Mouse (Mus musculus) T-cell, adult 66 days (primary cell): ENCODE results near the gene Pcif1. TPM values are rescaled to one million over a fixed set of nuclear protein-coding genes. Genes with fewer than 3 reads are reported as not detected.

Experiments used
- total RNA-seq, 2 experiments: library from RNA; stranded (reverse); gene quantifications; 3 replicates in 1 of 2; 4 replicates in 1 of 2; pipeline ENCODE4 v1.2.4; 2023

The Pcif1 gene
- 100 to 1,000 TPM in 1 of 2 experiments, 10 to 100 TPM in 1; 83.5 to 104 TPM for total RNA-seq

GRCm38 (mm10) chr2:164879228-164879567, at the start of gene Pcif1:
TSS of gene Pcif1 (plus strand) at chr2:164879304.

GRCm38 (mm10) chr2:164832748-164833301, 46.3 kb upstream of the Pcif1 start, which contains the start of gene Ctsa:
TSS of gene Ctsa (plus strand) at chr2:164832873.

DNA sequence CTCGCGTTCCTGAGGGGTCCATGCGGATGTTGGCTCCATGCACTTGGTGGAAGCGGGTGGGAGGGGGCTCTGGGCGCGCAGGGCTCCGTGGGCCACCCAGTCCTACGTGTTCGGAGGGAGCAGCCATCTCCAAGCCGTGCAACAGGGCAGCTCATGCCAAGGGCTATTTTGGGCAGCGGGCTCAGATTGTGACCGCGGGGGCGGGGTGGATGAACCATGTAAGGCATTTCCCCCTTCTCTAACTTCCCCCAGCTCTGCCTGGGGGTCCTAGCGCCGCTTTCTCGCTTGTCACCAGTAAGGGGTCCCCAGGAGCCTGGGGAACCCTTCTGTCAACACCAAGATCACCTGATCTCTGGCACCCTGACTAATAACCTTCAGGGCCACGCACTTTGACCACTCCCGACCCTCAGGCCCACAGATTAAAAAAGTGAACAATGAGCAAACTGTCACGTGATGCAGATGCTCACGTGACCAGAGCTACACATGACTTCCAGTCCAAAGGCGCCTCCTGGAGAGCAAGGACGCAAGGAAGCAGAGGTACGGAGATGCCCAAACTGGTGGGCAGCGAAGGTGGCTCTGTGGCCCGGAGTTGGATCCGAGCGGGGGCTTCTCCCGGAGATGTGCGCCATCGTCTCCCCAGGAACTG, 45.7 kb upstream of the Pcif1 start, which contains the start of gene Neurl2:
TSS of gene Neurl2 (minus strand) at position 143 of the 646 bp plus-strand sequence.

GRCm38 (mm10) chr2:164857101-164857821, 21.8 kb upstream of the Pcif1 start, which contains the start of gene Pltp:
TSS of gene Pltp (minus strand) at chr2:164857711.

DNA sequence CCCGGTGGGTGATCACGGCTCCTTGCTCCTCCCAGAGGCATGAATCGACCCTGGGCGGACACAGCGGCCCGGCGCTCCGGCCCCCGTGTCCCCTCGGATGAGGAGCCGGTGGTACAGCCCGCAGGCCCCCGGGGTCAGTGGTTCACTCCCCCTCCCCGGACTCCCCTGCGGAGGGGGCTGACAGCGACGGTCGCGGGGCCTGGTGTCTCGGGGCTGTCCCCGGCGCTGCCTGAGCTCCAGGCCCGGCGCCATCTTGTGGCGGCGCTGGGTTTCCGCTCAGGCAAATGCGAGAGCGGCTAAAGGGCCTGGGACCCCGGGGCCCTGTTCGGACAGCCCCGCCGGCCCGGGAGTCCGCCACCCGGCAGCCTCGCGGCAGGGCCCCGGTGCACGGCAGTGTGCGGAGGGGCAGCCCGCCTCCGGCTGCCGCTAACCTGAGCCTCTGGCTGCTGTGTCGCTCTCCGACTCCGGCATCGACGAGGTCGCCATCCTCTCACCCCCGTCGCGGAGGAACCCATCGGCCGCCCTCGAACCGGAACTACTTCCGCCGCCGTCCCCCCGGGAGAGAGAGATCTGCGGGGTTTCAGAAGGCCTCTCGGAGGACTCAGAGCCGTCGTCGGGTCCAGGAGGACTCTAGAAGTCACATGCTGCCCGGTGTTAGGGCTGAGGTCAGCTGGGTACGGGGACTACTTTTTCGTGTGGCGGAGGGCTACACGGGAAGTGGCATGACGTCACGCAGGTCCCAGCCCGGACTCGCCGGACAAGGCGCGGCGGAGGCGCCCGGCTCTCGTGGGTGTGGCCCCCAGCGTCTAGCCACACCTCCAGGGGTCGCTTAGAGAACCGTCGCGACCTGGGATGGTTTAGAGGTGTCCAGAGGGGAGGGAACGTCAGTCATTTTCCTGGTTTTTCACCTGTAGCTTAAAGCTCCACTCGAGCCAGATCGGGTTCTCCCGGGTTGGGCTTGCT, 32.3 kb downstream of the Pcif1 start, which contains the start of gene Zfp335:
TSS of gene Zfp335 (minus strand) at position 672 of the 963 bp plus-strand sequence.

DNA sequence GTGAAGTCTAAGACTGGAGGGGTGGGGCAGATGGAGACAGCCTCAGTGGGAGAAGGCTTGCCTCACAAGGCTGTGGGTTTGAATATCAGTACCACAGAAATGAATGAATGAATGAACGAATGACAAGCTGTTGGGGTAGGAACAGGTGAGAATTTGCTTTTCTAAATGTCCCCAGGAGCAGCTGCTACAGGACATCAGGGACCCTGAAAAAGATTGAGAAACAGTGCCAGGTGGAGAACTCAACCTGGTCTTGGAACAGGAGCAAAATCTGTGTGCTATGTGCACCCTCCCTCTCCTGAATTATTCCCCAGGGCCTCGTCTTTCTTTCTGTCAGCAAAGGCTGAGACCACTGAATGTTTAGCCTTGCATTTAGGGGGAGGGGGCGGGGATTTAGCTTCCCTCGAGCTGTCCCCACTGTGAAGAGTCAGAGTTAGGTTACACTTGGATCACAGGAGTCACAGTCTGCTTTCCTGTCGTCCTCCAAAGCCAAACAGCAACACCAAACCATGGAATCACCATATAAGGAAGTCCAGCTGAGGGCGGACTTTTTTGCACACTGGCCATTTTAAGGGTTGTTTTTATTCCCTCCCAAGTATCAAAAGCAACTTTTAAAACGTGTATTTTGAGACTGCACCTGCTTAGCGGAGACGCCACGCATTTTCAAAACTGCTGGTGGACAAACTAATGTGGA, 61.2 kb downstream of the Pcif1 start, which contains the start of gene Mmp9:
TSS of gene Mmp9 (plus strand) at position 641 of the 691 bp plus-strand sequence.

Other genes starting within 250 kb of the Pcif1 start
- not detected for gene Wfdc16, start 240.5 kb upstream of the Pcif1 start, total RNA-seq
- gene Wfdc10, start 223.3 kb upstream of the Pcif1 start, total RNA-seq = not detected
- not detected for gene Wfdc9, start 222.7 kb upstream of the Pcif1 start, total RNA-seq
- gene Wfdc11, start 205.2 kb upstream of the Pcif1 start, total RNA-seq = not detected
- gene Wfdc13, start 194.2 kb upstream of the Pcif1 start, total RNA-seq = not detected
- not detected for gene Spint4, start 180.8 kb upstream of the Pcif1 start, total RNA-seq
- gene Spint5, start 164.0 kb upstream of the Pcif1 start, total RNA-seq = not detected
- gene Wfdc3, start 133.4 kb upstream of the Pcif1 start, total RNA-seq = under 1 TPM in 1 of 2 experiments, not detected in 1; 0.36 TPM
- 10 to 100 TPM; 41.7 to 46.9 TPM for gene Dnttip1, start 133.3 kb upstream of the Pcif1 start, total RNA-seq
- 1 to 10 TPM; 2.9 to 9.5 TPM for gene Ube2c, start 109.4 kb upstream of the Pcif1 start, total RNA-seq
- not detected for gene Tnnc2, start 99.3 kb upstream of the Pcif1 start, total RNA-seq
- under 1 TPM; 0.33 to 0.96 TPM for gene Snx21, start 93.5 kb upstream of the Pcif1 start, total RNA-seq
- gene Acot8, start 74.4 kb upstream of the Pcif1 start, total RNA-seq = 10 to 100 TPM; 51.6 to 59.8 TPM
- gene Zswim3, start 74.2 kb upstream of the Pcif1 start, total RNA-seq = 1 to 10 TPM; 3.4 to 3.6 TPM
- 10 to 100 TPM; 11.1 to 11.2 TPM for gene Zswim1, start 56.6 kb upstream of the Pcif1 start, total RNA-seq
- not detected for gene Spata25, start 50.8 kb upstream of the Pcif1 start, total RNA-seq
- 100 to 1,000 TPM; 118 to 128 TPM for gene Ctsa, start 46.4 kb upstream of the Pcif1 start, total RNA-seq
- gene Neurl2, start 45.8 kb upstream of the Pcif1 start, total RNA-seq = 1 to 10 TPM; 1.1 to 1.7 TPM
- gene Pltp, start 21.6 kb upstream of the Pcif1 start, total RNA-seq = 1 to 10 TPM; 5.7 to 6.9 TPM
- 10 to 100 TPM; 55.6 to 55.9 TPM for gene Zfp335, start 32.5 kb downstream of the Pcif1 start, total RNA-seq
- gene Mmp9, start 61.5 kb downstream of the Pcif1 start, total RNA-seq = 1 to 10 TPM; 3.8 to 4.2 TPM
- gene Slc12a5, start 81.5 kb downstream of the Pcif1 start, total RNA-seq = 1 to 10 TPM in 1 of 2 experiments, under 1 TPM in 1; 0.68 to 1.4 TPM
- 10 to 100 TPM; 42.9 to 45.8 TPM for gene Ncoa5, start 155.6 kb downstream of the Pcif1 start, total RNA-seq
- gene Cd40, start 176.3 kb downstream of the Pcif1 start, total RNA-seq = under 1 TPM in 1 of 2 experiments, not detected in 1; 0.55 TPM
- not detected for gene 1700025C18Rik, start 211.4 kb downstream of the Pcif1 start, total RNA-seq